Comparison of ENCODE assay signal across 21 mouse cellular contexts in genomic region chr10:69607611-69608119, GRCm38 (mm10).
DNase-seq lines count a peak whose midpoint lies in the region; ATAC-seq and TF ChIP-seq lines count a peak whose summit lies in the region.
"Had no signal": no experiment of that assay in that cellular context is flagged by ENCODE, and none has a peak within 500 bp of the region (broad histone marks: within the 10 kb centered on the region; RNA-seq: fewer than 3 reads in every experiment).

No protein-coding gene starts in this region.

- WGBS in hindbrain, embryonic 13.5 days = 67% methylated on average over 14 of the region's 14 CpGs
- 68% methylated on average over 14 of the region's 14 CpGs for WGBS in hindbrain, embryonic 12.5 days
- 67% methylated on average over 14 of the region's 14 CpGs for WGBS in lung, postnatal 0 days
- WGBS in midbrain, embryonic 15.5 days = 66% methylated on average over 14 of the region's 14 CpGs

- peaks cover 5% of the 10 kb centered on the region; the same call in 1 of the 2 replicates for H3K36me3 ChIP-seq in hindbrain, embryonic 13.5 days
- peaks cover 3% of the 10 kb centered on the region; the same call in 1 of the 2 replicates for H3K36me3 ChIP-seq in hindbrain, embryonic 12.5 days
- H3K36me3 ChIP-seq in lung, postnatal 0 days (ENCODE audit: insufficient read depth, low read length) = no peaks in the 10 kb centered on the region
- no peaks in the 10 kb centered on the region for H3K36me3 ChIP-seq in E14TG2a.4 (ENCODE audit: insufficient read depth, low read length)
- no peaks in the 10 kb centered on the region for H3K36me3 ChIP-seq in midbrain, embryonic 15.5 days (replicated peaks)
- H3K36me3 ChIP-seq: limb, embryonic 13.5 days; liver, embryonic 15.5 days; stomach, embryonic 15.5 days had no signal

- no peak for DNase-seq in lung, postnatal 0 days (ENCODE audit: low spot score)
- DNase-seq in lung, postnatal 25 days (ENCODE audit: low spot score) = no peak
- no peak for DNase-seq in gastrocnemius, postnatal 25 days
- DNase-seq: adrenal gland, postnatal 36 days; cerebellum, adult 9-11 months; embryo, embryonic 11 days; heart, postnatal 4 days; kidney, adult 11 months; lung, postnatal 4 days; spleen, adult 18-20 months; thymus, postnatal 25 days had no signal

- TF ChIP-seq EP300 in lung, postnatal 0 days (IDR thresholded peaks at IDR 0.05) = no peak

- peak; percentile 12; the same call in 1 of the 2 replicates for TF ChIP-seq CTCF in lung, postnatal 0 days (IDR thresholded peaks at IDR 0.05)
- peak; percentile 49 for TF ChIP-seq CTCF in E14TG2a.4 (conservative IDR thresholded peaks at IDR 0.05; ENCODE audit: low read length)

- H3K4me3 ChIP-seq in hindbrain, embryonic 13.5 days = no peak overlapping the region
- H3K4me3 ChIP-seq in hindbrain, embryonic 12.5 days = no peak overlapping the region
- no peak overlapping the region for H3K4me3 ChIP-seq in lung, postnatal 0 days (ENCODE audit: low read depth, low read length)
- H3K4me3 ChIP-seq in E14TG2a.4 (replicated peaks; ENCODE audit: low read length) = no peak overlapping the region
- H3K4me3 ChIP-seq in midbrain, embryonic 15.5 days = no peak overlapping the region
- H3K4me3 ChIP-seq: limb, embryonic 13.5 days; liver, embryonic 15.5 days; stomach, embryonic 15.5 days had no signal

- peak overlapping the region; percentile 21; the same call in 1 of the 2 replicates for H3K4me2 ChIP-seq in hindbrain, embryonic 13.5 days
- no peak overlapping the region for H3K4me2 ChIP-seq in hindbrain, embryonic 12.5 days (replicated peaks)
- no peak overlapping the region for H3K4me2 ChIP-seq in lung, postnatal 0 days (replicated peaks; ENCODE audit: low read depth, low read length)
- H3K4me2 ChIP-seq in midbrain, embryonic 15.5 days = no peak overlapping the region
- H3K4me2 ChIP-seq: heart, embryonic 11.5 days; limb, embryonic 13.5 days; liver, embryonic 15.5 days; stomach, embryonic 15.5 days had no signal

- H3K27ac ChIP-seq in hindbrain, embryonic 13.5 days = peak overlapping the region; percentile 60
- no peak overlapping the region for H3K27ac ChIP-seq in hindbrain, embryonic 12.5 days
- H3K27ac ChIP-seq in lung, postnatal 0 days (ENCODE audit: low read length) = no peak overlapping the region
- peak overlapping the region; percentile 62 for H3K27ac ChIP-seq in midbrain, embryonic 15.5 days
- H3K27ac ChIP-seq: limb, embryonic 13.5 days; liver, embryonic 15.5 days; stomach, embryonic 15.5 days had no signal

- H3K9me3 ChIP-seq in hindbrain, embryonic 13.5 days = no peaks in the 10 kb centered on the region
- H3K9me3 ChIP-seq in hindbrain, embryonic 12.5 days (replicated peaks) = no peaks in the 10 kb centered on the region
- H3K9me3 ChIP-seq in lung, postnatal 0 days (ENCODE audit: low read length) = no peaks in the 10 kb centered on the region
- H3K9me3 ChIP-seq in E14TG2a.4 (ENCODE audit: low read length) = no peaks in the 10 kb centered on the region
- H3K9me3 ChIP-seq in midbrain, embryonic 15.5 days = no peaks in the 10 kb centered on the region
- H3K9me3 ChIP-seq: limb, embryonic 13.5 days; liver, embryonic 15.5 days; stomach, embryonic 15.5 days had no signal

- H3K4me1 ChIP-seq in hindbrain, embryonic 13.5 days (replicated peaks) = peaks cover 49% of the 10 kb centered on the region
- H3K4me1 ChIP-seq in hindbrain, embryonic 12.5 days = peaks cover 12% of the 10 kb centered on the region
- 0 out of 2 replicates have a peak, but pooled peaks cover 3% of the 10 kb centered on the region for H3K4me1 ChIP-seq in lung, postnatal 0 days (ENCODE audit: insufficient read depth, low read depth, low read length)
- H3K4me1 ChIP-seq in E14TG2a.4 (replicated peaks; ENCODE audit: low read depth, low read length) = 0 out of 2 replicates have a peak, but pooled peaks cover 2% of the 10 kb centered on the region
- peaks cover 42% of the 10 kb centered on the region for H3K4me1 ChIP-seq in midbrain, embryonic 15.5 days
- H3K4me1 ChIP-seq: liver, embryonic 15.5 days had no signal

- no peaks in the 10 kb centered on the region for H3K27me3 ChIP-seq in hindbrain, embryonic 13.5 days
- H3K27me3 ChIP-seq in hindbrain, embryonic 12.5 days = no peaks in the 10 kb centered on the region
- no peaks in the 10 kb centered on the region for H3K27me3 ChIP-seq in lung, postnatal 0 days (replicated peaks; ENCODE audit: insufficient read depth, low read length)
- H3K27me3 ChIP-seq in E14TG2a.4 (ENCODE audit: insufficient read depth, low read length) = no peaks in the 10 kb centered on the region
- H3K27me3 ChIP-seq in midbrain, embryonic 15.5 days (replicated peaks) = no peaks in the 10 kb centered on the region
- H3K27me3 ChIP-seq: limb, embryonic 13.5 days; liver, embryonic 15.5 days; stomach, embryonic 15.5 days had no signal

- no peak for ATAC-seq in hindbrain, embryonic 13.5 days (ENCODE audit: low FRiP score)
- ATAC-seq in hindbrain, embryonic 12.5 days (ENCODE audit: low FRiP score) = no peak
- ATAC-seq in lung, postnatal 0 days = no peak
- ATAC-seq in midbrain, embryonic 15.5 days (replicated peaks) = no peak
- ATAC-seq in frontal cortex, adult (ENCODE audit: low TSS enrichment) = no peak
- ATAC-seq: forebrain, embryonic 14.5 days had no signal

- no peak overlapping the region for H3K9ac ChIP-seq in hindbrain, embryonic 13.5 days
- H3K9ac ChIP-seq in hindbrain, embryonic 12.5 days = no peak overlapping the region
- H3K9ac ChIP-seq in lung, postnatal 0 days (replicated peaks; ENCODE audit: low read depth) = no peak overlapping the region
- no peak overlapping the region for H3K9ac ChIP-seq in midbrain, embryonic 15.5 days
- H3K9ac ChIP-seq: limb, embryonic 13.5 days; liver, embryonic 15.5 days; stomach, embryonic 15.5 days had no signal

Comparison
In these comparisons a context has a peak if more than half of its experiments do, and no peak if none do; other contexts are left out.
1. H3K27ac ChIP-seq: peak in hindbrain, embryonic 13.5 days (single experiment) and midbrain, embryonic 15.5 days (single experiment); none in hindbrain, embryonic 12.5 days (single experiment) and lung, postnatal 0 days (single experiment).